Mouse (Mus musculus): ENCODE measurements around the gene Ercc2. TPM values are rescaled to one million over a fixed set of nuclear protein-coding genes. Genes with fewer than 3 reads are reported as not detected.

The Ercc2 gene
- polyA plus RNA-seq, 1 experiment from 2014 or later = 7.1 TPM

DNA sequence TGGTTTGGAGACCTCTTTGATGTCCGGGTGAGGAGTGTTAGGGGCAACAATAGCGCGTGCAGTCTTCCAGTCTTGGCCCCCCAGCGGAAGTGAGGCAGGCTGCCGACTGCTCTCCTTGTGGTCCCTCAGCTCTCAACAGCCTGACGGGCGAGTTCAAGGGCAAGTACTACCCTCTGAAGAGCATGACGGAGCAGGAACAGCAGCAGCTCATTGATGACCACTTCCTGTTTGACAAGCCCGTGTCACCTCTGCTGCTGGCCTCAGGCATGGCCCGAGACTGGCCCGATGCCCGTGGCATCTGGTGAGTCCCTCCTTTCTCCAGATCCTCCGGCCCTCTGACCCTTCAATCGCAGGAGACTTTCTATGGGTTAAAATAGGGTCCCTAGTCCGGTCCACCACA, 34.8 kb downstream of the Ercc2 start:
- Histone ChIP-seq H3K27me3 (ENCODE audit: control insufficient read depth, insufficient read depth, low read length) (peaks cover 24% of the 10 kb centered on the region), H3K4me1 (ENCODE audit: control insufficient read depth, insufficient read depth, low read length) (no peaks in the 10 kb centered on the region; the same call in 1 of the 2 replicates), H3K9ac (replicated peaks; ENCODE audit: low read length) (no peak overlapping the region), H3K27ac (replicated peaks; ENCODE audit: low read depth, low read length) (no peak overlapping the region), H3K9me3 (replicated peaks; ENCODE audit: control insufficient read depth, low read length) (no peaks in the 10 kb centered on the region), H3K4me3 (ENCODE audit: low read depth, low read length) (no peak overlapping the region), H3K4me2 (ENCODE audit: low read depth, low read length) (no peak overlapping the region), H3K36me3 (replicated peaks; ENCODE audit: control insufficient read depth, insufficient read depth, low read depth, low read length) (no peaks in the 10 kb centered on the region)
- ATAC-seq (replicated peaks; ENCODE audit: insufficient number of reproducible peaks, low FRiP score, low TSS enrichment, low read depth) (no peak), DNase-seq (ENCODE audit: low spot score) (no peak)
- WGBS = 72% methylated on average over 15 of the region's 15 CpGs

DNA sequence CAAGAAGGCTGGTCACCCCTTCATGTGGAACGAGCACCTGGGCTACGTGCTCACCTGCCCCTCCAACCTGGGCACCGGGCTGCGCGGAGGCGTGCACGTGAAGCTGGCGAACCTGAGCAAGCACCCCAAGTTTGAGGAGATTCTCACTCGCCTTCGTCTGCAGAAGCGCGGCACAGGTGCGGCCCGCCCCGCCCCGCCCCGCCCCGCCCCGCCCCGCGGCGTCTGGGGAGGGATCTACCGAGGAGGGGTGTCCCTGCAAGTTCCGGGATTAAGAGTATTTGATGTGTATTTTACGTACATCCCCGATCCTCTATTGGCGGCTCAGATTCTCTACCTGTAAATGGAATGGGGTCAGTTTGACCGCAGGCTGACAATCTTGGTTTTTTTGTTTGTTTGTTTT, 38.3 kb downstream of the Ercc2 start:
- Histone ChIP-seq H3K27ac (replicated peaks; ENCODE audit: low read depth, low read length) (no peak overlapping the region), H3K36me3 (replicated peaks; ENCODE audit: control insufficient read depth, insufficient read depth, low read depth, low read length) (no peaks in the 10 kb centered on the region), H3K27me3 (ENCODE audit: control insufficient read depth, insufficient read depth, low read length) (peaks cover 25% of the 10 kb centered on the region), H3K4me3 (ENCODE audit: low read depth, low read length) (no peak overlapping the region), H3K9me3 (replicated peaks; ENCODE audit: control insufficient read depth, low read length) (no peaks in the 10 kb centered on the region), H3K4me2 (ENCODE audit: low read depth, low read length) (no peak overlapping the region), H3K4me1 (ENCODE audit: control insufficient read depth, insufficient read depth, low read length) (no peaks in the 10 kb centered on the region; the same call in 1 of the 2 replicates), H3K9ac (replicated peaks; ENCODE audit: low read length) (no peak overlapping the region)
- ATAC-seq (replicated peaks; ENCODE audit: insufficient number of reproducible peaks, low FRiP score, low TSS enrichment, low read depth) (no peak), DNase-seq (ENCODE audit: low spot score) (no peak)
- 6% methylated on average over 28 of the region's 28 CpGs for WGBS

DNA sequence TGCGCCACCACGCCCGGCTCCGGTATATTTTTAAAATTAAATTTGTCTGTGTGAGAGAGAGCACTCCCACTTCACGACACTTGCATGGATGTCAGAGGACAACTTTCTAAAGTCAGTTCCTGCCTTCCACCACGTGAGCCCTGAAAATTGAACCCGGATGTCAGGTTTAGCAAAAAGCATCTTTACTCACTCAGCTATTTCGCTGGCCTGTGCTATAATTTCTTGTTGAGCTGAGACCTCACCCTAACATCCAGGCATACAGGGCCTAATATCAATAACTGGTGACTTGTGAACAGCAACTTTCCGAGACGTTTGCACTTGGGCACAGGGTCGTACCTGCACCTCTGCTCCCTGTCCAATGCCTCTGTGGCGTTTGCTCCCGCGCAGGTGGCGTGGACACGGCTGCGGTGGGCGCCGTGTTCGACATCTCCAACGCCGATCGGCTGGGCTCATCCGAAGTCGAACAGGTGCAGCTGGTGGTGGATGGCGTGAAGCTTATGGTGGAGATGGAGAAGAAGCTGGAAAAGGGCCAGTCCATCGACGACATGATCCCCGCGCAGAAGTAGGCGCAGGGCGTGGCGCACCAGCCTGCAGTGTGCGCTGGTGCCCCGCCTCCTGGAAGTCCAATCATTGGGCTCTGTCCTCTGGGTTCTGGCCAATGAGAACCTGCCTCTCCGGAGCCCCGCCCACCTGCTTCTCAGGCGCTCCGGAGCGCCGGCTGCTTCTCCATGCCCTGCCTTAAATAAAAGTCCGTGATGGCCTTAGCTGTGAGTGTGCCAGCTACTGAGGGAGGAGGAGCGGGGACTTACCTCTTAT, 39.2 kb downstream of the Ercc2 start:
- Histone ChIP-seq H3K27me3 (ENCODE audit: control insufficient read depth, insufficient read depth, low read length) (peaks cover 25% of the 10 kb centered on the region), H3K27ac (replicated peaks; ENCODE audit: low read depth, low read length) (no peak overlapping the region), H3K9ac (replicated peaks; ENCODE audit: low read length) (no peak overlapping the region), H3K4me2 (ENCODE audit: low read depth, low read length) (peak overlapping the region; percentile 54), H3K4me1 (ENCODE audit: control insufficient read depth, insufficient read depth, low read length) (no peaks in the 10 kb centered on the region; the same call in 1 of the 2 replicates), H3K4me3 (ENCODE audit: low read depth, low read length) (peak overlapping the region; percentile 29), H3K9me3 (replicated peaks; ENCODE audit: control insufficient read depth, low read length) (no peaks in the 10 kb centered on the region), H3K36me3 (replicated peaks; ENCODE audit: control insufficient read depth, insufficient read depth, low read depth, low read length) (no peaks in the 10 kb centered on the region; the same call in 1 of the 2 replicates)
- WGBS = 11% methylated on average over 43 of the region's 43 CpGs
- peak; percentile 91 for DNase-seq (ENCODE audit: low spot score)
- peak; percentile 91 for ATAC-seq (replicated peaks; ENCODE audit: insufficient number of reproducible peaks, low FRiP score, low TSS enrichment, low read depth)

DNA sequence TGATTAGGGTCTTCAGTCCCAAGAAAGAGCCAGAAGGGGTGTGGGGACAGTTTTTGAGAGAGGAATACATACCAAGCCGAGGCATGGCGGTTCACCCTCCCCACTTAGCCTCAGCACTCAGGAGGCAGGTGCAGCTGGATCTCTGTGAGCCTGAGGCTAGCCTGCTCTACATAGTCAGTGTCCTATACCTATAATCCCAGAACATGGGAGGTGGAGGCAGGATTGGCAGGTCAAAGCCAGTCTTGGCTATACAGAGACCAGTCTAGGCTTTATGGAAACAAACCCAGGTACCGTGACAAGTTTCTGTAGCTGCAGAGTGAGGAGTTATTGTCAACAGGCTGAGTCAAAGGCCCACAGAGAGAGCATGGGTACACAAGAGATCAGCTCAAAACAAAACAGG, 41.3 kb downstream of the Ercc2 start:
- WGBS = 82% methylated on average over 3 of the region's 3 CpGs

DNA sequence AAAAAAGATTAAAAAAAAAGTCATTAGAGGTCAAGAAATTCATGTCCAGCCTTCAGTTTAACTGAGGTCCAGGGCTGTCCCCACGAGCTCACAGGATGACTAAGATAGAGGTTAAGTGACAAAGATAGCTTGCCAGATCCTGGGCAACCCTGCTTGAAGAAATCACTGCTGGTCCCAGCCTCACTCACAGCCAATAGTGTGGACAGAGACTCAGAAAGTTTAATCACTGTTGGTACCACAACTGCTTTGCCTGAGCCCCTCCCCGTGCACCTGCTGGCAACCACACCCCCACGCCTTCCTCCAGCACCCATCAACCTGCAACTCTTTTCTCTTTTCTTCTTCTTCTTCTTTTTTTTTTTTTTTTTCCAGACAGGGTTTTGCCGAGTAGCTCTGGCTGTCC, 42.2 kb downstream of the Ercc2 start:
- Histone ChIP-seq H3K9me3 (replicated peaks; ENCODE audit: control insufficient read depth, low read length) (no peaks in the 10 kb centered on the region), H3K4me3 (ENCODE audit: low read depth, low read length) (no peak overlapping the region), H3K27ac (replicated peaks; ENCODE audit: low read depth, low read length) (no peak overlapping the region), H3K27me3 (ENCODE audit: control insufficient read depth, insufficient read depth, low read length) (peaks cover 21% of the 10 kb centered on the region), H3K4me1 (ENCODE audit: control insufficient read depth, insufficient read depth, low read length) (no peaks in the 10 kb centered on the region; the same call in 1 of the 2 replicates), H3K4me2 (ENCODE audit: low read depth, low read length) (no peak overlapping the region), H3K9ac (replicated peaks; ENCODE audit: low read length) (no peak overlapping the region), H3K36me3 (replicated peaks; ENCODE audit: control insufficient read depth, insufficient read depth, low read depth, low read length) (peaks cover 15% of the 10 kb centered on the region)
- 71% methylated on average over 4 of the region's 4 CpGs for WGBS
- DNase-seq (ENCODE audit: low spot score) (no peak), ATAC-seq (replicated peaks; ENCODE audit: insufficient number of reproducible peaks, low FRiP score, low TSS enrichment, low read depth) (no peak)

More for the DNA sequence above, 41.3 kb downstream of the Ercc2 start:
- Histone ChIP-seq H3K27ac (replicated peaks; ENCODE audit: low read depth, low read length) (no peak overlapping the region), H3K4me2 (ENCODE audit: low read depth, low read length) (no peak overlapping the region), H3K36me3 (replicated peaks; ENCODE audit: control insufficient read depth, insufficient read depth, low read depth, low read length) (peaks cover 8% of the 10 kb centered on the region), H3K9me3 (replicated peaks; ENCODE audit: control insufficient read depth, low read length) (no peaks in the 10 kb centered on the region), H3K9ac (replicated peaks; ENCODE audit: low read length) (no peak overlapping the region), H3K4me3 (ENCODE audit: low read depth, low read length) (no peak overlapping the region), H3K4me1 (ENCODE audit: control insufficient read depth, insufficient read depth, low read length) (no peaks in the 10 kb centered on the region; the same call in 1 of the 2 replicates), H3K27me3 (ENCODE audit: control insufficient read depth, insufficient read depth, low read length) (peaks cover 25% of the 10 kb centered on the region)
- ATAC-seq (replicated peaks; ENCODE audit: insufficient number of reproducible peaks, low FRiP score, low TSS enrichment, low read depth) (no peak), DNase-seq (ENCODE audit: low spot score) (no peak)

DNA sequence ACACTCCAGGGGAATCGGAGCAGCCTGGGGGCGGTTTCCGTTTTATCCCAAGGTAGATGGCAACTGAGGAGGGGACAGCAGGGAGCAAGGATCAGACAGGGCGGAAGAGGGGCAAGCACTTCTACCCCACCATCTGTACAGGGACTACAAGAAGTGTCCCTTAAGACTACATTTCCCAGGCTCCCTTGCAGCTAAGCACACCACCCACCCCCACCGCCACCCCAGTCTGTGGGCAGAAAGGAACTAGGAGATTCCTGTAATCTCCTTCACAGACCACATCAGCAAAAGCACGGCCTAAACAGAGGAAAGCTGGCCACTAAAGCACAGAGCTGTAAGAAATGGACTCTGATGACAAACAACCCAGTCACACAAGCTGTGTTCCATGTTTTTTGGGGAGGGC, 44.5 kb downstream of the Ercc2 start:
- no peak for ATAC-seq (replicated peaks; ENCODE audit: insufficient number of reproducible peaks, low FRiP score, low TSS enrichment, low read depth)
- WGBS = 73% methylated on average over 6 of the region's 6 CpGs
- no peak for DNase-seq (ENCODE audit: low spot score)
- Histone ChIP-seq H3K9ac (replicated peaks; ENCODE audit: low read length) (no peak overlapping the region), H3K27ac (replicated peaks; ENCODE audit: low read depth, low read length) (no peak overlapping the region), H3K4me2 (ENCODE audit: low read depth, low read length) (no peak overlapping the region), H3K4me1 (ENCODE audit: control insufficient read depth, insufficient read depth, low read length) (no peaks in the 10 kb centered on the region), H3K9me3 (replicated peaks; ENCODE audit: control insufficient read depth, low read length) (no peaks in the 10 kb centered on the region), H3K27me3 (ENCODE audit: control insufficient read depth, insufficient read depth, low read length) (peaks cover 3% of the 10 kb centered on the region; the same call in 1 of the 2 replicates), H3K36me3 (replicated peaks; ENCODE audit: control insufficient read depth, insufficient read depth, low read depth, low read length) (peaks cover 26% of the 10 kb centered on the region), H3K4me3 (ENCODE audit: low read depth, low read length) (no peak overlapping the region)

DNA sequence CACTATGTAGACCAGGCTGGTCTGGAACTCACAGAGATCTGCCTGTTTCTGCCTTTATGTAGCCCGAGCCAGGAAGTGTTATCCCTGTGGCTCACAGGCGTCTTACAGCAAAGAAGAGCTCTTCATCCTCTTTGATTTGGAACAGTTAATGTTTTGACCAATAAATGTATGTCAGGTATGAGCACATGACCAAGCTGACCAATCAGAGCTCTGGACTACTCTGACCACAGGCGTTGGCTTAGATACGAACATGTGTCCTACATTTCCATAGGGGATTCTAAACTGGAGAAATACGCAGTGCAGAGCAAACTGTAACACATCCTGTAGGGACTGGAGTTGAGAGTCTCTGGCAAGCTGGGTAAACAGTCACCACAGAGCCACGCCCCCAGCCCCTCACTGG, 45.1 kb downstream of the Ercc2 start:
- 90% methylated on average over 6 of the region's 6 CpGs for WGBS
- H3K4me2 ChIP-seq (ENCODE audit: low read depth, low read length) = no peak overlapping the region
- H3K27me3 ChIP-seq (ENCODE audit: control insufficient read depth, insufficient read depth, low read length) = no peaks in the 10 kb centered on the region; the same call in 1 of the 2 replicates
- no peak for DNase-seq (ENCODE audit: low spot score)
- H3K27ac ChIP-seq (replicated peaks; ENCODE audit: low read depth, low read length) = no peak overlapping the region
- peaks cover 26% of the 10 kb centered on the region for H3K36me3 ChIP-seq (replicated peaks; ENCODE audit: control insufficient read depth, insufficient read depth, low read depth, low read length)
- no peak for ATAC-seq (replicated peaks; ENCODE audit: insufficient number of reproducible peaks, low FRiP score, low TSS enrichment, low read depth)
- H3K4me3 ChIP-seq (ENCODE audit: low read depth, low read length) = no peak overlapping the region
- no peaks in the 10 kb centered on the region for H3K9me3 ChIP-seq (replicated peaks; ENCODE audit: control insufficient read depth, low read length)
- H3K9ac ChIP-seq (replicated peaks; ENCODE audit: low read length) = no peak overlapping the region
- no peaks in the 10 kb centered on the region for H3K4me1 ChIP-seq (ENCODE audit: control insufficient read depth, insufficient read depth, low read length)

DNA sequence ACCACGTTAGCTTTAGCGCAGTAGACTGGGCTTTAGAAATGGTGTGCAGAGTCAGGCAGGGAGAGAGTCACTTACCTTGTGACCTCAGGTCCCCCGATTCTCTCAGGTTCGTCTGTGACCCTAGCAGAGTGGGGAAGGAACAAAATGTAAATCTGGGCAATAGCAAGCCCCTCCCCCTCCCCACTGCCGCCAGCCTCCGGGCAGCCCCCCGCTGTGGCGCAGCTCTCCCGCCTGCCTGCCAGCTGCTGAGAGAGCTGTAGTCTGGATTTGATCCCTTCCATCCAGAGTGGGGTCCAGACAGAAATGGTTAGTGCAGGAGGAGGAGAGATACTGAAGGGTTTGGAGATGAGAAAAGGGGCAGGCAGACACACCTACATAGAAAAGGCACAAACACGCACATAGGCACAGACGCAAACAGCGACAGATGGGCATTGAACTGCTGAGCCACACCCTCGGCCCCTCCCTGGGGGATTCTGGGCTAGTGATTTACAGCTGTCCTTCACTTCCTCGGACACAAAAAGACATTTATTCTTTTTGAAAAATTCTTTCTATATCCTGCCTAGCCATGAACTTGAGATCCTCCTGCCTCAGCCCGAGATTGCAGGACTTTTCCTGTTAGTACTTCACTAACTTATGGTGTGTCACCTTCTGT, 46.3 kb downstream of the Ercc2 start:
- H3K4me1 ChIP-seq (ENCODE audit: control insufficient read depth, insufficient read depth, low read length) = no peaks in the 10 kb centered on the region
- 74% methylated on average over 15 of the region's 15 CpGs for WGBS
- no peak overlapping the region for H3K27ac ChIP-seq (replicated peaks; ENCODE audit: low read depth, low read length)
- no peaks in the 10 kb centered on the region for H3K27me3 ChIP-seq (ENCODE audit: control insufficient read depth, insufficient read depth, low read length)
- H3K36me3 ChIP-seq (replicated peaks; ENCODE audit: control insufficient read depth, insufficient read depth, low read depth, low read length) = peaks cover 38% of the 10 kb centered on the region
- ATAC-seq (replicated peaks; ENCODE audit: insufficient number of reproducible peaks, low FRiP score, low TSS enrichment, low read depth) = no peak
- H3K4me3 ChIP-seq (ENCODE audit: low read depth, low read length) = no peak overlapping the region
- no peaks in the 10 kb centered on the region for H3K9me3 ChIP-seq (replicated peaks; ENCODE audit: control insufficient read depth, low read length)
- H3K9ac ChIP-seq (replicated peaks; ENCODE audit: low read length) = no peak overlapping the region
- DNase-seq (ENCODE audit: low spot score) = no peak
- no peak overlapping the region for H3K4me2 ChIP-seq (ENCODE audit: low read depth, low read length)
